Mouse (Mus musculus) lung, adult 2 months (tissue): ENCODE measurements at regions not wholly inside any gene's neighbourhood (a gene's known extent, or its start where the extent isn't known, plus 50 kb on each side); places are given as distances from the start of the nearest gene placed in this dataset.
A peak's percentile ranks its signal among the peaks of the same experiment; 100 is the strongest.

Experiments
- DNase-seq: peaks from one replicate; pipeline ENCODE4 v3.0.0; 2022
- H3K4me1 ChIP-seq: fragments of 200-500 bp; 2 replicates; pipeline ENCODE4 v1.6.1; 2011; ENCODE audit warnings: low read length; ENCODE audit not compliant: control insufficient read depth, insufficient read depth
- H3K4me3 ChIP-seq: fragments of 200-500 bp; replicated peaks from 2 replicates; pipeline ENCODE3; 2011; ENCODE audit warnings: low read depth, mild to moderate bottlenecking, control low read depth, low read length; ENCODE audit errors: extremely low read depth
- CTCF ChIP-seq: fragments of 200-500 bp; IDR thresholded peaks from 2 replicates; pipeline ENCODE4 v1.5.1; 2011; ENCODE audit warnings: mild to moderate bottlenecking, low read length, control low read depth; ENCODE audit not compliant: insufficient read depth
- POLR2A ChIP-seq: fragments of 200-500 bp; IDR thresholded peaks from 2 replicates; pipeline ENCODE4 v1.6.1; 2011; ENCODE audit warnings: low read depth, mild to moderate bottlenecking, control low read depth, low read length, borderline replicate concordance; ENCODE audit errors: extremely low read depth
- WGBS: fragments of 180-500 bp; shearing (Covaris S2); methylation state at CpG from one replicate; pipeline ENCODE4 v1.1.7; 2018; 5-methylcytosine and 5-hydroxymethylcytosine counted together

- no peak for DNase-seq
- TF ChIP-seq CTCF (peak; percentile 7; the same call in 1 of the 2 replicates), POLR2A (no peak)
- no peak overlapping the region for H3K4me3 ChIP-seq
- 42% methylated on average over 5 of the region's 5 CpGs for WGBS
- H3K4me1 ChIP-seq = no peaks in the 10 kb centered on the region
Measured at GRCm38 (mm10) chr15:31673038-31673437, 71.4 kb downstream of the Fam173b start.

DNA sequence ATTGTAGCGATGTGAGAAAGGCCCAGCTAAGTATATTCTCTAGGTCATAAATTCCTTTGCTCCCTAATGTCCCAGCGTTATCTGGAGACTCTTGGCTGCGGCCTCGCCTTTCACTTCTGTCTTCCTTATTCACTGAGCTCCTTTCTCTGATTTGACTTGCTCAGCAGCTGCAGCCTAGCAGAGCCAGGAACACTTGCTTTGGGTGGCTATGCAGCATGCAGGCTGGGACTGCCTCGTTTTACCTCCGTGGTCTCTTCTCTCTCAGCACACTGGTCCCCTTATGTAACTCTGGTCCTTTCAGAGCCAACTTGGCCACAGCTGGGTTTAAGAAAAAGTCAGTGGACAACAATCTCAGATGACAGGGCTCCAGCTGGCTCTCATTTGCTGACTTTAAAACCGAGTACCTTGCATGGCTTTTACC lies 75.1 kb downstream of the Fam173b start:
- no peak for TF ChIP-seq POLR2A
- no peak for TF ChIP-seq CTCF
- no peaks in the 10 kb centered on the region for H3K4me1 ChIP-seq
- WGBS = 44% methylated on average over 7 of the region's 7 CpGs
- DNase-seq = no peak
- H3K4me3 ChIP-seq = no peak overlapping the region

DNA sequence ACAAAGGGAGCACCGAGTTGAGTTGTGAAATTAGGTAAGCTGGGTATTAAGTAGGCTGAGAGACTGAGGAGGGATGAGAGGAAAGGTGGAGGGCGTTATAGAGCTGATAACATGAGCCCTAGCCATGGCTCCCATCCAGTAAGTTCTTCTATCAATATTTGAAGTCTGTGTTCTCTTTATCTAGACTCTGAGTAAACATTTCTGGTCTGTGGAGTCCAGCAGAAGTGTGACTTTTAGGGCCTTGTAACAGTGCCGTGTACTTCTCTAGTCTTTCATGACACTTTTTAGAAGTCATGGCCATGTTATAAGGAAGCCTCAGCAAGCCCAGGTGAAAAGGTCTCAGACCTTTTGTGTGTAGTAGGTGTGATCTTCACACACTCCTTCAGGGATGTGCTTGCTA lies 91.5 kb downstream of the Fam173b start:
- TF ChIP-seq CTCF = no peak
- TF ChIP-seq POLR2A = no peak

DNA sequence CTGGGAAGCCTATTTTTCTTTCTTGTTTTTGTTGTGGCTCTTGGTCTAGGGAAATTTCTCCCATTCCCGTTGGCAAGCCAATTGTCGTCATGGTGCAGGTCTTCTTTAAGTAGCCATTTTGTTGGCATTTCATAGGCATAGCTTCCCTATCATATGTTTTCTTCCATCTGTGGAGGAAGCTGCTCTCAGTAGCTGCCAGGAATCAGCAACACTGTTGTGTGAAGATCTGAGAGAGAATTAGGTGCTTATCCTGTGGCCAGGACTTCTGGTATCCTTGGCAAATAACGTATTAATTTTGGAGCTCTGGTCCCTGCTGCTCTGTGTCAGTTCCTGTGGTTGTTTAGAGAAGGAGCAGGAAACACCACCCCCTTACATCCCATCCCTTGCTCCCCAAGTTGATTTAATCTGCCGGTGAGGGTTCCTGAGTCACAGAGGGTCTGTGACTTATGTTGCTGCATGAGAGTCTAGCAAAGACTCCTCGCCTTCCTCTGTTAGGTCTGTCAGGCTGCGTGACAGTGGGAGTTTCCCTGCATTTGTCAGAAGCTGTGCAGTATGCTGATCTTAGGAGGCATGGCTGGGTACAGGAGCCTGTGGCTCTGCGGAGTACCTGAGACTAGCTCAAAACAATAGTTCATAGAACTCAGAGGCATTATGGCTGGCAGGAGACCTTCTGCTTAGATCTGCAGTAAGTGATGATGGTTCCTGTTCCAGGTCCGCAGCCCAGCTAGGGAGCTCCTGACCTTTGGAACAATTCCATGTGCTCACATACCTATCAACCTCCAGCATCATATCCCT lies 93.4 kb downstream of the Fam173b start:
- Histone ChIP-seq H3K4me3 (no peak overlapping the region), H3K4me1 (no peaks in the 10 kb centered on the region)
- 64% methylated on average over 8 of the region's 8 CpGs for WGBS
- TF ChIP-seq POLR2A = no peak
- TF ChIP-seq CTCF = no peak
- no peak for DNase-seq

More for the DNA sequence above, 91.5 kb downstream of the Fam173b start:
- H3K4me3 ChIP-seq = no peak overlapping the region
- 48% methylated on average over 3 of the region's 3 CpGs for WGBS
- no peaks in the 10 kb centered on the region for H3K4me1 ChIP-seq
- DNase-seq = no peak

GRCm38 (mm10) chr15:31703400-31703799 lies 101.7 kb downstream of the Fam173b start:
- no peak for DNase-seq
- TF ChIP-seq POLR2A = no peak
- TF ChIP-seq CTCF = no peak
- WGBS = 74% methylated on average over 2 of the region's 2 CpGs
- H3K4me3 ChIP-seq = no peak overlapping the region
- H3K4me1 ChIP-seq = no peaks in the 10 kb centered on the region

- no peak for TF ChIP-seq CTCF
- no peak for TF ChIP-seq POLR2A
- WGBS = 63% methylated on average over 1 of the region's 1 CpGs
- no peak for DNase-seq
- H3K4me1 ChIP-seq = no peaks in the 10 kb centered on the region
- no peak overlapping the region for H3K4me3 ChIP-seq
Measured at GRCm38 (mm10) chr15:31707416-31707815, 105.8 kb downstream of the Fam173b start.

- TF ChIP-seq CTCF = no peak
- TF ChIP-seq POLR2A = no peak
- no peaks in the 10 kb centered on the region for H3K4me1 ChIP-seq
- DNase-seq = no peak
- no peak overlapping the region for H3K4me3 ChIP-seq
- 77% methylated on average over 1 of the region's 1 CpGs for WGBS
Measured at GRCm38 (mm10) chr15:31721019-31721418, 119.4 kb downstream of the Fam173b start.

- Histone ChIP-seq H3K4me3 (no peak overlapping the region), H3K4me1 (no peaks in the 10 kb centered on the region)
- TF ChIP-seq POLR2A = no peak
- no peak for TF ChIP-seq CTCF
- 77% methylated on average over 5 of the region's 5 CpGs for WGBS
- no peak for DNase-seq
Measured at GRCm38 (mm10) chr15:31722429-31722828, 120.8 kb downstream of the Fam173b start.

DNA sequence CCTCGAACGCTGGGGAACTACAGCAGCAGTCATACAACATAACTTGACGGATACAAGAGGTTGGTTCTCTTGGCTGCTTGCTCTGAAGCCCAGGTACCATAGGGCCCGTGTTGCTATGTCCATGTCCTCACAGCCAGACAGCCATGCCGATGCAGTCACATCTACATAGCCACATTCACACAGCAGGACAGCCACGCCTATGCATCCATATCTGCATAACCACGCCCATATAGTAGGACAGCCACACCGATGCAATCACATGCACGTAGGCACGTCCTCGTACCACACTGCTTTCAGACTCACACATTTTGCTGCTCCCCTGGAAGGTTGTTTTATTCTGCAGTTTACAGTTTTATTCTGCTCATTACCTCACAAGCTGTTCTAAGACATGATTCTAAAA lies 122.6 kb downstream of the Fam173b start:
- TF ChIP-seq POLR2A = no peak
- TF ChIP-seq CTCF = no peak
- 53% methylated on average over 11 of the region's 11 CpGs for WGBS
- H3K4me3 ChIP-seq = no peak overlapping the region
- no peaks in the 10 kb centered on the region for H3K4me1 ChIP-seq
- DNase-seq = no peak

- TF ChIP-seq POLR2A (no peak), CTCF (no peak)
Measured at GRCm38 (mm10) chr15:31729133-31729532, 127.5 kb downstream of the Fam173b start.

More at GRCm38 (mm10) chr15:31729133-31729532, 127.5 kb downstream of the Fam173b start:
- Histone ChIP-seq H3K4me1 (no peaks in the 10 kb centered on the region), H3K4me3 (no peak overlapping the region)
- no peak for DNase-seq
- WGBS = 84% methylated on average over 9 of the region's 9 CpGs
